Mouse (Mus musculus) heart, embryonic 14.5 days (tissue): Measurements from ENCODE around the gene Acadvl. TPM values are rescaled to one million over a fixed set of nuclear protein-coding genes. Genes with fewer than 3 reads are reported as not detected.

ENCODE experiments used
- ATAC-seq: fragments of 200-750 bp; cut with Nextera tagmentation; 2 replicates; pipeline ENCODE4 v1.8.0; 2017; ENCODE audit warnings: low read depth, moderate TSS enrichment; ENCODE audit not compliant: insufficient number of reproducible peaks, insufficient read depth, low FRiP score
- H3K27ac ChIP-seq, 2 experiments: fragments of 200-500 bp in 1 of 2; fragments of 300-500 bp in 1 of 2; sonication (generic) in 1 of 2; replicated peaks in 1 of 2; 2 replicates each; pipeline ENCODE4 v1.5.1; 2012 to 2014; ENCODE audit warnings: low read depth in 2 of 2, low read length in 2 of 2, control low read depth in 1 of 2, mild to moderate bottlenecking in 1 of 2, mixed read lengths in 1 of 2; ENCODE audit not compliant: control insufficient read depth in 1 of 2, insufficient read depth in 1 of 2
- H3K27me3 ChIP-seq: fragments of 300-500 bp; sonication (generic); 2 replicates; pipeline ENCODE4 v1.6.1; 2014; ENCODE audit warnings: mild to moderate bottlenecking, low read length, control low read depth; ENCODE audit not compliant: control insufficient read depth, insufficient read depth
- H3K36me3 ChIP-seq: fragments of 300-500 bp; sonication (generic); 2 replicates; pipeline ENCODE4 v1.6.1; 2014; ENCODE audit warnings: mild to moderate bottlenecking, control low read depth, low read length, mixed read lengths; ENCODE audit not compliant: control insufficient read depth, insufficient read depth
- H3K4me1 ChIP-seq, 2 experiments: fragments of 200-500 bp in 1 of 2; fragments of 300-500 bp in 1 of 2; sonication (generic) in 1 of 2; 2 replicates each; pipeline ENCODE4 v1.6.1; 2012 to 2014; ENCODE audit warnings: low read length in 2 of 2, control low read depth in 1 of 2, mixed read lengths in 1 of 2; ENCODE audit not compliant: control insufficient read depth in 2 of 2, insufficient read depth in 2 of 2
- H3K4me2 ChIP-seq: fragments of 300-500 bp; sonication (generic); 2 replicates; pipeline ENCODE4 v1.6.1; 2014; ENCODE audit warnings: mild to moderate bottlenecking, low read length
- H3K4me3 ChIP-seq, 2 experiments: fragments of 200-500 bp in 1 of 2; fragments of 300-500 bp in 1 of 2; sonication (generic) in 1 of 2; 2 replicates each; pipeline ENCODE4 v1.5.1; 2012 to 2014; ENCODE audit warnings: low read length in 2 of 2, mild to moderate bottlenecking in 2 of 2, control low read depth in 1 of 2, low read depth in 1 of 2, moderate library complexity in 1 of 2; ENCODE audit not compliant: control insufficient read depth in 1 of 2, insufficient read depth in 1 of 2
- H3K9ac ChIP-seq: fragments of 300-500 bp; sonication (generic); 2 replicates; pipeline ENCODE4 v1.6.1; 2014; ENCODE audit warnings: mild to moderate bottlenecking, low read length
- H3K9me3 ChIP-seq: fragments of 300-500 bp; sonication (generic); 2 replicates; pipeline ENCODE4 v1.6.1; 2016; ENCODE audit warnings: low read length, control low read depth; ENCODE audit not compliant: control insufficient read depth
- WGBS: fragments of 180-500 bp; shearing (Covaris S2); extraction: QIAGEN DNeasy Blood & Tissue Kit; methylation state at CpG from one replicate; pipeline ENCODE4 v1.1.7; 2014; 5-methylcytosine and 5-hydroxymethylcytosine counted together
- polyA plus RNA-seq: library from polyadenylated mRNA; unstranded; fragments of >200 nt; fragmentation: Nextera tagmentation; extraction: Ambion mirVana; gene quantifications from 2 replicates; pipeline ENCODE4 v1.2.1, GENCODE M21; 2014

The Acadvl gene
- polyA plus RNA-seq, 1 experiment from 2014 or later = 185 TPM

DNA sequence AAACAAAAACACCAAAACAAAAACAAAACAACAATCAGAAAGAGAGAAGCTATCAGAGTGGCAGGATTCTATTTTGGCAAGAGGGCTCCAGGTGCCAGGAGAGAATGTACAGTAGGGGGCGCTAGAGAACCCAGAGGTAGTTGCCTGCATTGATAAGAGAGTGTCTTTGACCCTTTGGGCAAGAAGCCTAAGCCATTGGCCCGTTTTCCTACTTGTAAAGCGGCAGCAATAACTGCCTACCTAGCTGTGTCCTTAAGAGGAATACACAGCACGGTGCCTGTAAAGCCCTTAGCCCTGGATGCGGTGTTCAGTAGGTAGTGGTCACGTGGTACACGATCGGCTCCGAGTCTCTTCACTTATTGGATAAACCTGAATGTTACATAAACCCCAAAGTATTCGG lies 34.6 kb upstream of the Acadvl start:
- Histone ChIP-seq H3K9ac (no peak overlapping the region), H3K4me2 (no peak overlapping the region), H3K27me3 (peaks cover 7% of the 10 kb centered on the region; the same call in 1 of the 2 replicates), H3K9me3 (no peaks in the 10 kb centered on the region), H3K4me3 (no peak overlapping the region), H3K36me3 (0 out of 2 replicates have a peak, but pooled peaks cover 3% of the 10 kb centered on the region), H3K27ac (no peak overlapping the region), H3K4me1 (no peaks in the 10 kb centered on the region)
- WGBS = 49% methylated on average over 10 of the region's 10 CpGs
- ATAC-seq = no peak

DNA sequence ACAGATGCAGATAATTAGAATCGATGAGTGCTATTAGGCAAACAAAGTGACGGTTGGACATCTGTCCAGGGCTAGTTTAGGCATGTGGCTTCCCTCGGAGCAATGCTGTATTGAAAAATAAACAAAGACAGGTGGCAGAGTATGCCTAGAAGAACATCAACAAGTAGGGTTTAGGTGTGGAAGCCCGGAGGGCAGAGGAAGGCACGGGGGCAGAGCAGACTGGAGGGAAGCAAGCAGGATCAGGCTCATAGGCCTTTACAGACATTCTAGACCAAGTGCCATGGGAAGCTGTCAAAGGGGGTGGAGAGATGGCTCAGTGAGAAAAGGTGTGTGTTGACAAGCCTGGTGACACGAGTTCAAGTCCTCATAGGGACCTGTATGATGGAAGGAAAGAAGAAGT lies 34.2 kb upstream of the Acadvl start:
- Histone ChIP-seq H3K9ac (no peak overlapping the region), H3K36me3 (0 out of 2 replicates have a peak, but pooled peaks cover 7% of the 10 kb centered on the region), H3K4me3 (no peak overlapping the region), H3K9me3 (no peaks in the 10 kb centered on the region), H3K27me3 (0 out of 2 replicates have a peak, but pooled peaks cover 4% of the 10 kb centered on the region), H3K4me1 (no peaks in the 10 kb centered on the region), H3K27ac (no peak overlapping the region), H3K4me2 (no peak overlapping the region)
- ATAC-seq = no peak
- WGBS = 78% methylated on average over 6 of the region's 6 CpGs

DNA sequence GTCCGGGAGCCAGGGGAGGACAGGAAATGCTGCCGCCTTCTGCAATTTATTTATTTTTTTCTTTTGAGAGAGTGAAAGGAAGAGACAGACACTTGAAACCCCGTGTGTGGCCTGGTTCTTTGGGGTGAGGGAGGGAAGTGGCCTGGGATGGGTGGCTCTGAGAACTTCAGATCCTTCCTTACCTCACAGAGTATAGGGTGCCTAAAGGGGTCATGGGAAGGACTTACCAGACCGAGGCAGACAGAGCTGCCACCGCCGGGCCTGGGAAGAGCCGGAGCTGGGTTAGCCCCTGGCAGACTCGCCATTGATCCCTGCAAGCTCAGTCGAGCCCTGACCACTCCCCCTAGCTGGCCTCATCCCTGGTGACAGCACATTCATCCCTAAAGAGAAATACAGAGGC lies 30.2 kb upstream of the Acadvl start:
- H3K36me3 ChIP-seq = peaks cover 31% of the 10 kb centered on the region
- H3K27me3 ChIP-seq = 0 out of 2 replicates have a peak, but pooled peaks cover 4% of the 10 kb centered on the region
- no peak overlapping the region for H3K9ac ChIP-seq
- 53% methylated on average over 9 of the region's 9 CpGs for WGBS
- H3K9me3 ChIP-seq = no peaks in the 10 kb centered on the region
- ATAC-seq = no peak; the same call in 1 of the 2 replicates
- H3K27ac ChIP-seq = no peak overlapping the region
- H3K4me3 ChIP-seq = no peak overlapping the region
- H3K4me1 ChIP-seq = no peaks in the 10 kb centered on the region
- H3K4me2 ChIP-seq = no peak overlapping the region

DNA sequence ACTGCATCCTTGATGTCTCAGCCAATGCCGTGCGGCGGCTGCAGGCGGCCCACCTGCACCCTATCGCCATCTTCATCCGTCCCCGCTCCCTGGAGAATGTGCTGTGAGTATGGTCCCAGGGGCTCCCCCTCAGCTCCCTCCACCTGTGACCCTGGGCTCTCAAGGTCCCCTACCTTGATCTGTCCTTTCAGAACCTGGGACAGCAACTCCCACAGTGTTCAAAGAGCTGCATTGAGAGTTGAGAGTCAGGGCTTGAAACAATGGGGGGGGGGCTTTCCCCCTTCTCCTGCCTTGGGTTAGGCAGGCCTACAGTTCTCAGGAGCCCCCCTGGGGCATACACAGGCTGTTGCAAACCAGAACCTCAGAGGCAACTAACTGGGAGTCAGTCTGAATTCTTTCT lies 28.5 kb upstream of the Acadvl start:
- 71% methylated on average over 7 of the region's 7 CpGs for WGBS
- Histone ChIP-seq H3K9ac (no peak overlapping the region), H3K4me3 (no peak overlapping the region), H3K4me2 (no peak overlapping the region), H3K27me3 (no peaks in the 10 kb centered on the region), H3K9me3 (no peaks in the 10 kb centered on the region), H3K27ac (no peak overlapping the region), H3K36me3 (peaks cover 39% of the 10 kb centered on the region), H3K4me1 (no peaks in the 10 kb centered on the region)
- no peak for ATAC-seq

DNA sequence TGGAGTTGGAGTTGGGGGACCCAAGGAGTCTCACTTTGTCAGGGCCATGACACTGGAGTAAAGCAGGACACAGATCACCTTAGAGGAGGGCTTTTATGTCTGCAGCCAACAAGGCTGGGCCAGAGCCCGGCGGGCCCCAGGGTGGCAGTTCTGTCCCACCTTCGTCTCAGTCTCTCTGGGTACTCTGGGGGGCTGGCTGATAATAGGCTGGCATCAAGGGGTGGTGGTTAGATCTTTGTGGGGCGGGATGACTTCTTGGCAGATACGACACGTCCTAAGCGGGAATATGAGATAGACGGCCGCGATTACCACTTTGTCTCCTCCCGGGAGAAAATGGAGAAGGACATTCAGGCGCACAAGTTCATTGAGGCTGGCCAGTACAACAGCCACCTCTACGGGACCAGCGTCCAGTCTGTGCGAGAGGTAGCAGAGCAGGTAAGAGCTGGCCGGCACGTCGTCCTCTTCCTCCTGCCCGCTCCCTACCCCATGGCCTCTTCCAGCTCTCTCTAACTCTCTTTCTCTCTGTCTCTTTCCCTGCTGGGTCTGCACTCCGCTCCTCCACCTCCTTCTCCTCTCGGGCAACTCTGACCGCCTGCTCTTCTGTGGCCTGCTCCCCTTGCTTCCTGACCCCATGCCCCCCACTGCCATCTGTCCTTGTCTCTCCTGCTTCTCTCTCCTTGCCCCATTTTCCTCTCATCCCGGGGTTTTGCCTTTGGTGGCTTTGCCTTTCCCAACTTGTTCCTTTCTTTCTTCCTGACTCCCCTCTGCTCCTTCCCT lies 27.3 kb upstream of the Acadvl start:
- Histone ChIP-seq H3K36me3 (peaks cover 44% of the 10 kb centered on the region), H3K27ac (no peak overlapping the region), H3K9me3 (no peaks in the 10 kb centered on the region), H3K27me3 (no peaks in the 10 kb centered on the region), H3K4me1 (no peaks in the 10 kb centered on the region), H3K9ac (no peak overlapping the region), H3K4me3 (no peak overlapping the region), H3K4me2 (no peak overlapping the region)
- no peak for ATAC-seq
- 83% methylated on average over 23 of the region's 23 CpGs for WGBS

DNA sequence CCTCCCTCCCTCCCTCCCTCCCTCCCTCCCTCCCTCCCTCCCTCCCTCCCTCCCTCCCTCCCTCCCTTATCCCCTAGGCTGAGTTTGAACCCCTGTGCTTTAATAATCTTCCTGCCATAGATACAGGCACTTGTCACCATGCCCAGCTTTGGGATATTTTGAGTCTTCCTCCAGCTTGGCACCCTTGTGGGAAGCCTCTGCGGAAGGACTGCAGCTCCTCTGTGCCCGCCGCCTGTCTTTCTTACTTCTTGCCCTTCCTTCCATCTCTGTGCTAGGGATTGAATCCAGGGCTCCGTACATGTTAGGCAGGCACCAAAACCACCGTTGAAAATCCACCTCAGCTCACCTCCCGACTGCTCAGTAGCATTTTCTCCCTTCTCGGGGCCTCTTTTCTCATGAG lies 25.0 kb upstream of the Acadvl start:
- no peaks in the 10 kb centered on the region for H3K4me1 ChIP-seq
- H3K4me3 ChIP-seq = no peak overlapping the region
- 83% methylated on average over 7 of the region's 7 CpGs for WGBS
- no peak overlapping the region for H3K27ac ChIP-seq
- H3K36me3 ChIP-seq = peaks cover 44% of the 10 kb centered on the region
- no peak for ATAC-seq
- H3K4me2 ChIP-seq = no peak overlapping the region
- H3K27me3 ChIP-seq = no peaks in the 10 kb centered on the region
- no peaks in the 10 kb centered on the region for H3K9me3 ChIP-seq
- no peak overlapping the region for H3K9ac ChIP-seq

DNA sequence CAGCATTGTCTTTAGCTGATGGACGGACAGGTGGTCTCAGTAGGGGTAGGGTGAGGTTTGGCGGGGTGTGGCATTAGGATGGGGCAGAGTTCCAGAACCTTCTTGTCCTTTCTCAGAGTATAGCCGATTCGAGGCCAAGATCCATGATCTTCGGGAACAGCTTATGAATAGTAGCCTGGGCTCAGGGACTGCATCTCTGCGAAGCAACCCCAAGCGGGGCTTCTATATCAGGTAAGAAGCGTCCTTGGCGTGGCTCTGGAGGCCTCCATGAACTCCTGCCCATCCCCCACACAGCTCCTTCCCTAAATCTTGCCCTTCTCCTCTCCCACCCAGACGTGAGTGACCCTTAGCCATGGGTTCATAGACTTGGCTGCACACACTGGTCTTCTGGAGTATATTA lies 24.4 kb upstream of the Acadvl start:
- peaks cover 39% of the 10 kb centered on the region for H3K36me3 ChIP-seq
- no peaks in the 10 kb centered on the region for H3K27me3 ChIP-seq
- H3K4me2 ChIP-seq = no peak overlapping the region
- ATAC-seq = no peak
- H3K9ac ChIP-seq = no peak overlapping the region
- H3K9me3 ChIP-seq = no peaks in the 10 kb centered on the region
- 91% methylated on average over 10 of the region's 10 CpGs for WGBS
- H3K4me3 ChIP-seq = no peak overlapping the region
- H3K27ac ChIP-seq = no peak overlapping the region
- no peaks in the 10 kb centered on the region for H3K4me1 ChIP-seq

DNA sequence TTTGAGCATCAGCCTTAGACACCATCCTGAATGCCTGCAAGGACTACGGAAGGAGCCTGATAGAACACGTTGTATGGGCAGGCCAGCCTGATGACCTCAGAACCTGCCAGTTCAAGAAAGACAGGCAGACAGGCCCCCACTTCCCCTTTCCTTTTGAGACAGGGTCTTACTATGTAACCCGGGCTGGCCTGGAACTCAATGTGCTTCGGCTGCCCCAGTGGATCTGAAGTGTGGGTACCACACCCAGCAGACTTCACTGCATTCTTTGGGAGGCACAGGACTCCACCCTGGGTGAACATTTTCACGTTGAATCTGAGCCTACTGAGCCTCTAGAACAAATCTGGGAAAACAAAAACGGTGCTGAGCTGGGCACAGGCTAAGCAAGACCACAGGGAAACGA lies 23.0 kb upstream of the Acadvl start:
- Histone ChIP-seq H3K27me3 (no peaks in the 10 kb centered on the region), H3K4me3 (no peak overlapping the region), H3K4me1 (no peaks in the 10 kb centered on the region), H3K4me2 (no peak overlapping the region), H3K9ac (no peak overlapping the region), H3K9me3 (no peaks in the 10 kb centered on the region), H3K27ac (no peak overlapping the region), H3K36me3 (peaks cover 35% of the 10 kb centered on the region)
- ATAC-seq = no peak
- WGBS = 73% methylated on average over 7 of the region's 7 CpGs
